Mouse (Mus musculus): Measurements from ENCODE around the gene Isy1.

- no peak for TF ChIP-seq POLR2A (IDR thresholded peaks at IDR 0.05; ENCODE audit: borderline replicate concordance, control insufficient read depth, low read depth, low read length)
- no peak for TF ChIP-seq CTCF (IDR thresholded peaks at IDR 0.05; ENCODE audit: control insufficient read depth, insufficient read depth, low read length)
Observed at GRCm38 (mm10) chr6:87841635-87842034, 3.0 kb upstream of the Isy1 start.

Data from bone marrow, adult 2 months (tissue).